Mouse (Mus musculus) midbrain, postnatal 0 days (tissue): ENCODE measurements around the gene Polr3b. TPM values are rescaled to one million over a fixed set of nuclear protein-coding genes. Genes with fewer than 3 reads are reported as not detected.

Experiments
- ATAC-seq: fragments of 200-750 bp; cut with Nextera tagmentation; 2 replicates; pipeline ENCODE4 v1.8.0; 2017; ENCODE audit warnings: moderate number of reproducible peaks, mild to moderate bottlenecking, moderate TSS enrichment, moderate library complexity; ENCODE audit not compliant: low FRiP score
- DNase-seq: peaks from one replicate; pipeline ENCODE4 v3.0.0-alpha.2; 2015; ENCODE audit warnings: low spot score
- H3K27ac ChIP-seq: fragments of 300-500 bp; sonication (generic); 2 replicates; pipeline ENCODE4 v1.5.1; 2014; ENCODE audit warnings: low read depth, mild to moderate bottlenecking, low read length, mixed read lengths
- H3K27me3 ChIP-seq: fragments of 300-500 bp; sonication (generic); 2 replicates; pipeline ENCODE4 v1.6.1; 2014; ENCODE audit warnings: low read length, control low read depth, mixed read lengths; ENCODE audit not compliant: insufficient read depth
- H3K36me3 ChIP-seq: fragments of 300-500 bp; sonication (generic); 2 replicates; pipeline ENCODE4 v1.6.1; 2014; ENCODE audit warnings: low read length, control low read depth, mixed read lengths; ENCODE audit not compliant: insufficient read depth
- H3K4me1 ChIP-seq: fragments of 300-500 bp; sonication (generic); 2 replicates; pipeline ENCODE4 v1.6.1; 2014; ENCODE audit warnings: mild to moderate bottlenecking, control low read depth, antibody characterized with exemption, low read length, mixed read lengths; ENCODE audit not compliant: insufficient read depth
- H3K4me2 ChIP-seq: fragments of 300-500 bp; sonication (generic); 2 replicates; pipeline ENCODE4 v1.6.1; 2014; ENCODE audit warnings: low read depth, mild to moderate bottlenecking, low read length, mixed read lengths; ENCODE audit not compliant: poor library complexity, severe bottlenecking
- H3K4me3 ChIP-seq: fragments of 300-500 bp; sonication (generic); 2 replicates; pipeline ENCODE4 v1.5.1; 2014; ENCODE audit warnings: low read depth, mild to moderate bottlenecking, low read length, moderate library complexity
- H3K9ac ChIP-seq: fragments of 300-500 bp; sonication (generic); replicated peaks from 2 replicates; pipeline ENCODE4 v1.6.1; 2014; ENCODE audit warnings: mild to moderate bottlenecking, low read length, moderate library complexity, mixed read lengths; ENCODE audit not compliant: poor library complexity, severe bottlenecking
- H3K9me3 ChIP-seq: fragments of 300-500 bp; sonication (generic); 2 replicates; pipeline ENCODE4 v1.6.1; 2016; ENCODE audit warnings: low read length, control low read depth
- CTCF ChIP-seq: IDR thresholded peaks from 2 replicates; pipeline ENCODE4 v1.5.1; 2016; ENCODE audit warnings: antibody characterized with exemption, mild to moderate bottlenecking
- WGBS: fragments of 180-500 bp; shearing (Covaris S2); extraction: QIAGEN DNeasy Blood & Tissue Kit; methylation state at CpG from one replicate; pipeline ENCODE4 v1.1.7; 2014; 5-methylcytosine and 5-hydroxymethylcytosine counted together
- polyA plus RNA-seq: library from polyadenylated mRNA; unstranded; fragments of >200 nt; fragmentation: Nextera tagmentation; extraction: Ambion mirVana; gene quantifications from 2 replicates; pipeline ENCODE4 v1.2.1, GENCODE M21; 2015
- total RNA-seq: library from RNA; depleted of rRNA; stranded (reverse); fragments of >200 nt; gene quantifications from 2 replicates; pipeline ENCODE4 v1.2.3, GENCODE M21; 2014

Gene Polr3b
- total and polyA plus RNA-seq, 2 experiments from 2014 or later = 10.5 to 11.0 TPM

DNA sequence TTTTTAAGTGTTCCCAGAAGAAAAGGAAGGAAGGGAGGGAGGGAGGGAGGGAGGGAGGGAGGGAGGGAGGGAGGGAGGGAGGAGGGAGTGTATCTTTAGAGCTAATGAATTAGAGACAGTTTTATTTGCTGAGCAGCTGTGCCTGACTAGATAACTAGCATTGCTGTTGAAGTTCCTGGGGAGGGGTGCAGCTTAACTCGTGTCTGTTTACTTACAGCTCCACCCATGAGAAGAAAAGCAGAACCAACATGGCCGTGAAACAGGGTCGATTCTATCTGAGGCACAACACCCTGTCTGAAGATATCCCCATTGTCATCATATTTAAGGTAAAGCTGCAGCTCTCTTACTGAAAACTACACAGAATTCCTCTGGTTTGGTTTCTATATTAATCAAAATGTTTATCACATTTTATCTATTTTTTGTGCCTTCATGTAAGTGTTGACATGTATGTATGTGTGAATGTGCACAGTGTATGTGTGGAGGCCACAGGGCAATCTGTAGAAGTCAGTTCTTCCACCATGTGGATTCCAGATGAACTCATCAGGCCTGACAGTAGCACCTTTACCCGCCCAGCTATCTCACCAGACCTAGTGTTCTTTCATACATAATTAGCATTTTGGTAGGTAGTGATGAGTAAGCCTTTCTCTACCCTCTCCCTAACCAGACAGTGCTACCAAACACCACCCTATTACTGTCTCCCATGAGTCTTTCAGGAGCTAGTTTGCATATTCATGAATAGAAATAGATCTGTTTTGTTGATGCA lies 17.6 kb downstream of the Polr3b start:
- WGBS = 77% methylated on average over 4 of the region's 4 CpGs
- Histone ChIP-seq H3K9me3 (no peaks in the 10 kb centered on the region), H3K4me1 (no peaks in the 10 kb centered on the region), H3K4me2 (no peak overlapping the region), H3K4me3 (no peak overlapping the region), H3K27ac (no peak overlapping the region), H3K9ac (no peak overlapping the region), H3K27me3 (no peaks in the 10 kb centered on the region), H3K36me3 (peaks cover 23% of the 10 kb centered on the region)
- DNase-seq = no peak
- no peak for TF ChIP-seq CTCF
- no peak for ATAC-seq

- 58% methylated on average over 7 of the region's 7 CpGs for WGBS
Observed at GRCm38 (mm10) chr10:84640861-84641260, 18.8 kb downstream of the Polr3b start.

DNA sequence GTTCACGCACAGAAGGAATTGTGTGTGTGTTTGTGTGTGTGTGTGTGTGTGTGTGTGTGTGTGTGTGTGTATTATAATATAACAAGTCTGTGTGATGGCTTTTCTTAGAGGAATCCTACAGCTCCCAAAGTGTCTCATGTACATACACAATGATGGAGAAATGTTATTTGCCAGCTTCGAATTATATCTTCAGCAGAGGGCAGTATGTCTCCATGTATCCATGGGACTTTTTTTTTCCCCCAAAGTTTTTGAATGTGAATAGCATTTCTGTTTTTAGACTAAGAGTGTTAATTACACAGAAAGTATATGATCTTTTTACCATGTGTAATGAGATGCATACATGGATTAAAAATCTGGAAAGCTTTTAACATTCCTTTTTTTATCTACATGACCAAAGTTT lies 19.5 kb downstream of the Polr3b start:
- WGBS = 69% methylated on average over 2 of the region's 2 CpGs

More at GRCm38 (mm10) chr10:84640861-84641260, 18.8 kb downstream of the Polr3b start:
- H3K9me3 ChIP-seq = no peaks in the 10 kb centered on the region
- no peak overlapping the region for H3K4me3 ChIP-seq
- H3K4me2 ChIP-seq = no peak overlapping the region
- no peak for DNase-seq
- H3K4me1 ChIP-seq = no peaks in the 10 kb centered on the region
- no peaks in the 10 kb centered on the region for H3K27me3 ChIP-seq
- no peak overlapping the region for H3K9ac ChIP-seq
- TF ChIP-seq CTCF = no peak
- ATAC-seq = no peak
- H3K36me3 ChIP-seq = peaks cover 23% of the 10 kb centered on the region
- H3K27ac ChIP-seq = no peak overlapping the region

GRCm38 (mm10) chr10:84645940-84646339 lies 23.8 kb downstream of the Polr3b start:
- no peaks in the 10 kb centered on the region for H3K27me3 ChIP-seq
- no peaks in the 10 kb centered on the region for H3K9me3 ChIP-seq
- ATAC-seq (no peak), DNase-seq (no peak)
- TF ChIP-seq CTCF = no peak
- H3K36me3 ChIP-seq = peaks cover 13% of the 10 kb centered on the region; the same call in 1 of the 2 replicates
- H3K4me3 ChIP-seq = no peak overlapping the region
- H3K4me1 ChIP-seq = no peaks in the 10 kb centered on the region
- no peak overlapping the region for H3K4me2 ChIP-seq
- H3K27ac ChIP-seq = no peak overlapping the region
- 71% methylated on average over 8 of the region's 8 CpGs for WGBS
- no peak overlapping the region for H3K9ac ChIP-seq

More for the DNA sequence above, 19.5 kb downstream of the Polr3b start:
- Histone ChIP-seq H3K27me3 (no peaks in the 10 kb centered on the region), H3K9me3 (no peaks in the 10 kb centered on the region), H3K9ac (no peak overlapping the region), H3K4me3 (no peak overlapping the region), H3K4me2 (no peak overlapping the region), H3K4me1 (no peaks in the 10 kb centered on the region), H3K27ac (no peak overlapping the region), H3K36me3 (peaks cover 17% of the 10 kb centered on the region)
- no peak for ATAC-seq
- peak; percentile 64 for DNase-seq
- peak; percentile 76 for TF ChIP-seq CTCF

GRCm38 (mm10) chr10:84646506-84647102 lies 24.5 kb downstream of the Polr3b start:
- 62% methylated on average over 12 of the region's 12 CpGs for WGBS
- Histone ChIP-seq H3K36me3 (peaks cover 13% of the 10 kb centered on the region; the same call in 1 of the 2 replicates), H3K4me3 (no peak overlapping the region), H3K9ac (no peak overlapping the region), H3K27ac (no peak overlapping the region), H3K9me3 (no peaks in the 10 kb centered on the region), H3K27me3 (no peaks in the 10 kb centered on the region), H3K4me2 (no peak overlapping the region), H3K4me1 (no peaks in the 10 kb centered on the region)
- DNase-seq (peak; percentile 65), ATAC-seq (0 out of 2 replicates have a peak, but pooled peaks have one; percentile 44)
- TF ChIP-seq CTCF = no peak

- no peak for ATAC-seq
- no peaks in the 10 kb centered on the region for H3K9me3 ChIP-seq
- H3K27me3 ChIP-seq = no peaks in the 10 kb centered on the region
- H3K27ac ChIP-seq = no peak overlapping the region
- H3K4me2 ChIP-seq = no peak overlapping the region
- no peak overlapping the region for H3K4me3 ChIP-seq
- H3K4me1 ChIP-seq = no peaks in the 10 kb centered on the region
- TF ChIP-seq CTCF = no peak
- DNase-seq = no peak
- no peak overlapping the region for H3K9ac ChIP-seq
- 83% methylated on average over 5 of the region's 5 CpGs for WGBS
- peaks cover 13% of the 10 kb centered on the region; the same call in 1 of the 2 replicates for H3K36me3 ChIP-seq
Observed at GRCm38 (mm10) chr10:84647264-84647663, 25.2 kb downstream of the Polr3b start.
